Mouse (Mus musculus): ENCODE data around the gene Ipo8.

Gene Ipo8

DNA sequence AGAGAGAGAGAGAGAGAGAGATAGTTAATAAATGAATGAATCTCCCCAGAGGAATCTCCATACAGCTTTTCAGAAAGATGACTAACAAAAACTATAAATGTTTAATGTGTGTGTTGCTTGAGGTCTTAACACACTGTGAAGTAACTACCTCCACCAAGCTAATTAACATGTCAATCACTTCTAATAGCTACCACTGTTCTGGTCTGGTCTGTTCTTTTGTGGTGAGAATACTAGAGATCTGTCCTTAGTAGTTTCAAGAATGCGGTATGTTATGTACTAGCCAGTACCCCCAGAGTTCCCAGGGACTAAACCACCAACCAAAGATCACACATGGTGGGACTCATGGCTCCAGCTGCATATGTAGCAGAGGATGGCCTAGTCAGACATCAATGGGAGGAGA is 74.7 kb downstream of the Ipo8 start:
- no peak for DNase-seq (ENCODE audit: low spot score)

DNA sequence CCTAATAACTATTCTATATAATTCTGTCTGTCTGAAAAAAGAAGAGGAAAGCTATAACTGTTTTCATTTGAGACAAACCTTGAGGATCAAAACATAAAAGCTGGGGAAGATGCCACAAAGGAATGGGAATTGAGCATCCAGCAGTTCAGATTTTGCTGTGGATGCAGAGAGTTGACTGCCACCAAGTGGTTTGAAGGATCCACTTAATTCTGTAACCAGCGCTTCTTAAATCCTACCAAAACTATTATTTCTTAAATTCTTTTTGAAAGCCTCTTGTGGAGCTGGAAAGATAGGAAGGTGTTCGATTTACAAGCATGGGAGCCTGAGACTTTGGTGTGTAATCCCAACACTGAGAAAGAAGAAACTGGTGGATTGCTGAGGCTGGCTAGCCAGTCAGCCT is 79.9 kb downstream of the Ipo8 start:
- DNase-seq (ENCODE audit: low spot score) = no peak

DNA sequence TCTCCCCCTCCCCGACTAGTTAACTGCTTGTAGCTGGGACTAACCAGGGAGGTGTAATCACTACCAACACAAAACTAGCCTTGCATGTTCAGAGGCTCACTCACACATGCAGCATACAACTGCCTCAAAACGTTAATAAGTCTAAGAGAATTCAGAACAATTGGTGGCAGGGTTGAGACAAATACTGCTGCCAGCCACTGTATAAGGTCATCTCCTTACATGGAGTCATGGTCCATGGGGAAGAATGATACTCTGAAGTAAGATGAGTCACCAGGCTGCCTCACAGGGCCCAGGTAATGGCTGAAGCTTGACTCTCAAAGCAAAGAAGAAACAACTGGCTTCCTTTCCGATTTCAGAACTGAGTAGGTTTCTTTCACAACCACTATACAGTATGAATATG is 81.1 kb downstream of the Ipo8 start:
- DNase-seq (ENCODE audit: low spot score) = no peak

DNA sequence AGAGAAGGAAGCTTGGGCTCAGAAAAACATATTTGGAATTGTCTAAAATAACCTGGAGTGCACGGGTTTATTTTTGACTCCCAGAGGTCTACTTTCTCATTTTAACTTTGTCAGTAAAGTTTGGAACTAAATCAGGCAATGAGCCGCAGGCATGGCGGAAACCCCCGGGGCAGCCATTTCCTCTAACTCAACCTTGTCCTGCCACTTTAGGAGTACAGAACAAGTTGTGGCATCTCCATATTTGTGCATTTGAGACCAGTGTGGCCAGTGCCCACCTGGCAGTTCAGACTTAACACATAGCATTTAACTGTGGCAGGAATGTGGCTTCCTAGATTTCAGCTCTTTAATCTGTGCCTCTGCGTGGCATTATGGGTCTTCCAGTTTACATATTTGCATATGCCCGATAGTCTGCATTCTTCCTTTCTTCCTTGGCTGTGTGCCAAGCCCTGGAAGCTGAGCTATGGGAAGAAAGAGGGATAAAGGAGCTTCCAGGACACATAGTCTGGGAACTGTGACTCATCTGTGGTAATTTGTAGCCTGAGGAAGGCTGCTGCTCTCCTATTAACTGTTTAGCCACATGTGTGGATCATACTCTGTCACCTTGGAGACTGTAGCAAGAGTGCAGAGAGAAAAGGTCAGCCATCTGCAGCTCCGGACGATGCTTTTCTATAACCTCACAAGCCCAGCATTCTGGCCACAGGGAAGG is 90.6 kb downstream of the Ipo8 start:
- DNase-seq (ENCODE audit: low spot score) = no peak

DNA sequence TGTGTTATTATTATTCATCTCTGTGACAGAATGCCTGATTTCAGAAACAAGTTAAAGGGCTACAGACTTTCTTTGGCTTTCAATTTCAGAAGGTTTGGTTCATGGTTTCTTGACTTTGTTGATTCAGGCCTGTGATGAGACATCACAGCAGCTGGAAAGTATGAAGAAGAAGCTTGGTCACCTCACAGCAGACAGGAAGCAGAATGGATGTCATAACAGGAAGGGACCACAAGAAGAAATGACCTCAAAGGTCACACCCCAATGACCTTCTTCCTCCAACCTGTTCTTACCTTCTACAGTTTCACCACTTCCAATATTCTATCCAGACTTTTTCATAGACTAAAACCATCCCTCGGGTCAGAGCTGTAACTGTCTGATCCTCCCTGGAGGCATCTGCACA is 94.9 kb downstream of the Ipo8 start:
- DNase-seq (ENCODE audit: low spot score) = no peak

DNA sequence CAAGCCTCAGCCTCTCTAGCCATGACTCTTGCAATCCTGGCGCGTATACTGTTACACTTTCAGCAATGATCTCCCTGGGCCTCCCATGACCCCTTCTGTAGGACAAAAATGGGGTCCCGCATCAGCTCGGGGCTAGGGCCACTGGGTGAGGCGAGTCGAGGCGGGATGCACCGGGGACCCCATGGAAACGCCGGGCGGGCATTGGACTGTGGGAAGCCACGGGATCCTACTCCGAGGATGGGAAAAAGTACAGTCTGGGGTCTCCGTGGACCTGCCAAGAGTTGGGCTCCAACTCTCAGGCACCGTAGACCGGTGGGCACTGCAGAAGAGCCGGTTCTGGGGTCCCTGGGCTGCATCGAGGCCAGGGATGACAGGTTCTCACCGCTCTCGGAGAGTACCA is 97.3 kb downstream of the Ipo8 start:
- no peak for DNase-seq (ENCODE audit: low spot score)

DNA sequence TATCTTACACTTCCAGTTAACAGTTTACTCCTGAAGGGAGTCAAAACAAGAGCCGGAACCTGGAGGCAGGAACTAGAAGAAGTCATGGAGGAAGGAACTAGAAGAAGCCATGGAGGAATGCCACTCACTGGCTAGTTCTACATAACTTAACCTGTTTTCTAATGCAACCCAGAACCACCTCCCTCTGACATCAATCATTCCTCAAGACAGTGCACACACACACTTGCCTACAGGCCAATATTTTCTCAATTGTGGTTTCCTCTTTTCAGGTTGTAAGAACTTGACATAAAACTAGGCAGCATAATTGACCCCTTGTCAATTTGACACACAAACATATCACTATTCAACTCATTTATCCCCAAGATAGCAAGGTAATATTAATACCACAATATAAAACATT is 98.3 kb downstream of the Ipo8 start:
- DNase-seq (ENCODE audit: low spot score) = no peak

DNA sequence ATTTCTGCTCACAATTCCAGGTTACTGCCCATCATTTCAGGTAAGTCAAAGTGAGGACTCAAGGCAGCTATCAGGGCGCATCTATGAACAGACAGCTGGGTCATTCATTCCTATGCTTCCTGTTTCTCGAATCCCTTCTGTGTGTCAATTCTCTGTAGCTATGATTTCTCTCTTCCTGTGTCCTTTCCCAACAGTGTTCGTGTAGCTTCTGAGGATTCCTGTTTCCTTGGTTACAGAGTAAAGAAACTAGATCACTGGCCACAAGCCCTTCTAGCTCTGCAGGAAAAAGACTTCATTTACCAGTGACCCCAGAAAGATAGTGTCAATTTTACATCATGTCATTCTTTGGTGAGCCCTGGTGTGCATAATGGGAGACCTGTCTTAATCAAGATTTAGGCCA is 102.7 kb downstream of the Ipo8 start:
- DNase-seq (ENCODE audit: low spot score) = no peak

DNA sequence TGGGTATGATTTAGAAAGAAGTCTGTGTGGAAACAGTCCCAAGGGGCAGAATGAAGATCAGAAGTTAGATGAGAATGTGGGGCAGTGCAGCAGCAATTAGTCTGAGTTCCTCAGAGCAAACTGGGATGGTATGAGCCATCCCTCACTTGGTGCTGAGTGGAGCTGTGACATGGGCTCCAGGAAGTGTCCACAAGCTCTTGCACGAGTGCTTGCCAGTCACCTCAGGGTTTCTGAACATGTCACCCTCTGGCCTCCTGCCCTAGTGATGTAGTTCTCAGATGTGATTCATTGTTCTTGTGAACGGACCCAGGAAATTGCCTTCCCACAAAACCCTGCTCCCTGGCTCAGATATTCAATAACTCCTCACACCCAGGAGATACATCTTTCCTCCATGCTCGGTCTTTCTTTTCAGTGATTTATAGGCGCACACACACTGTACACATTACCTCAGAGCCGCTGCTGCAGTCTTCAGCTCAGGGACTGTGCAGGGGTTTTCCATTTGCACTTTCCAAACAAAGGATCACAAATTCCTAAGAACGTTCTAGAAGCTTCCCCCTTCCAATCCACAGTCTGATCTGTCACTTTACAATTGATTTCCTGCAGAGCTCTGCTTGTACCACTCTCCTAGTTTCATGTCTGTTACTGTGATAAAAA is 103.3 kb downstream of the Ipo8 start:
- DNase-seq (ENCODE audit: low spot score) = no peak

DNA sequence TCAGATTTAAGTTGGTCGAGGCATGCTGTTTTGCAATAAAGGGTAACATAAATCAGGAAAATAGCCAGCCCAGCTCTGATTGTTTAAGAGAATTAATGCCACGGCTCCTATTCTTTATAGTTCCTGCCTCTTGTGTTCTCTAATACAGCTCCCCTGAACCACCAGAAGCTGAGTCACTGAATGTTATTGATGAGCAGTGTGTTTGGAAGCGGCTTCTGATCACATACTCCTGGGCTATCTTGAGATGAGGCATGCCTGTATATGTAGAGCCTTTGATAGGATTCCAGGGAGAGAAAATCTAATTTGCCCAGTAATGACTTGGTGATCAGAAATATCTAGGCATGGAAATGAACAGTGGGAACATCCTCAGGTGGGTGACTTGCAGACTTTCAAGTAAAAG is 106.8 kb downstream of the Ipo8 start:
- no peak for DNase-seq (ENCODE audit: low spot score)
